Mouse (Mus musculus) spleen, adult 2 months (tissue): ENCODE measurements around the gene Aggf1.

Source experiments
- CTCF ChIP-seq: fragments of 200-500 bp; IDR thresholded peaks from 2 replicates; pipeline ENCODE4 v1.5.1; 2011; ENCODE audit warnings: mild to moderate bottlenecking, inconsistent platforms; ENCODE audit not compliant: insufficient read depth, insufficient read length, insufficient replicate concordance; ENCODE audit errors: extremely low read depth
- POLR2A ChIP-seq: fragments of 200-500 bp; IDR thresholded peaks from 2 replicates; pipeline ENCODE4 v1.6.1; 2011; ENCODE audit warnings: low read depth, low read length, inconsistent platforms

GRCm38 (mm10) chr13:95366356-95366755 lies 8.8 kb downstream of the Aggf1 start:
- TF ChIP-seq POLR2A = no peak
- no peak for TF ChIP-seq CTCF
